Mouse (Mus musculus) neural tube, embryonic 12.5 days (tissue): ENCODE measurements around the gene Lmx1b. TPM values are rescaled to one million over a fixed set of nuclear protein-coding genes. Genes with fewer than 3 reads are reported as not detected.

Experiments used
- ATAC-seq: fragments of 200-750 bp; cut with Nextera tagmentation; 2 replicates; pipeline ENCODE4 v1.8.0; 2017; ENCODE audit warnings: low read depth, mild to moderate bottlenecking, moderate TSS enrichment, moderate library complexity; ENCODE audit not compliant: low FRiP score
- H3K27ac ChIP-seq: fragments of 300-500 bp; sonication (generic); 2 replicates; pipeline ENCODE4 v1.5.1; 2016
- H3K27me3 ChIP-seq: fragments of 300-500 bp; sonication (generic); replicated peaks from 2 replicates; pipeline ENCODE4 v1.6.1; 2016; ENCODE audit warnings: mild to moderate bottlenecking
- H3K36me3 ChIP-seq: fragments of 300-500 bp; sonication (generic); 2 replicates; pipeline ENCODE4 v1.6.1; 2016; ENCODE audit warnings: mild to moderate bottlenecking
- H3K4me1 ChIP-seq: fragments of 300-500 bp; sonication (generic); 2 replicates; pipeline ENCODE4 v1.6.1; 2016
- H3K4me2 ChIP-seq: fragments of 300-500 bp; sonication (generic); replicated peaks from 2 replicates; pipeline ENCODE4 v1.6.1; 2016; ENCODE audit warnings: mild to moderate bottlenecking
- H3K4me3 ChIP-seq: fragments of 300-500 bp; sonication (generic); 2 replicates; pipeline ENCODE4 v1.5.1; 2016
- H3K9ac ChIP-seq: fragments of 300-500 bp; sonication (generic); 2 replicates; pipeline ENCODE4 v1.6.1; 2016; ENCODE audit warnings: mild to moderate bottlenecking
- H3K9me3 ChIP-seq: fragments of 300-500 bp; sonication (generic); 2 replicates; pipeline ENCODE4 v1.6.1; 2016; ENCODE audit warnings: mild to moderate bottlenecking
- WGBS: fragments of 180-500 bp; shearing (Covaris S2); methylation state at CpG from one replicate; pipeline ENCODE4 v1.1.7; 2016; 5-methylcytosine and 5-hydroxymethylcytosine counted together
- polyA plus RNA-seq: library from polyadenylated mRNA; unstranded; fragments of >200 nt; fragmentation: Nextera tagmentation; extraction: Ambion mirVana; gene quantifications from 2 replicates; pipeline ENCODE4 v1.2.1, GENCODE M21; 2016

Gene Lmx1b
- polyA plus RNA-seq, 1 experiment from 2014 or later, result 4.6 TPM

DNA sequence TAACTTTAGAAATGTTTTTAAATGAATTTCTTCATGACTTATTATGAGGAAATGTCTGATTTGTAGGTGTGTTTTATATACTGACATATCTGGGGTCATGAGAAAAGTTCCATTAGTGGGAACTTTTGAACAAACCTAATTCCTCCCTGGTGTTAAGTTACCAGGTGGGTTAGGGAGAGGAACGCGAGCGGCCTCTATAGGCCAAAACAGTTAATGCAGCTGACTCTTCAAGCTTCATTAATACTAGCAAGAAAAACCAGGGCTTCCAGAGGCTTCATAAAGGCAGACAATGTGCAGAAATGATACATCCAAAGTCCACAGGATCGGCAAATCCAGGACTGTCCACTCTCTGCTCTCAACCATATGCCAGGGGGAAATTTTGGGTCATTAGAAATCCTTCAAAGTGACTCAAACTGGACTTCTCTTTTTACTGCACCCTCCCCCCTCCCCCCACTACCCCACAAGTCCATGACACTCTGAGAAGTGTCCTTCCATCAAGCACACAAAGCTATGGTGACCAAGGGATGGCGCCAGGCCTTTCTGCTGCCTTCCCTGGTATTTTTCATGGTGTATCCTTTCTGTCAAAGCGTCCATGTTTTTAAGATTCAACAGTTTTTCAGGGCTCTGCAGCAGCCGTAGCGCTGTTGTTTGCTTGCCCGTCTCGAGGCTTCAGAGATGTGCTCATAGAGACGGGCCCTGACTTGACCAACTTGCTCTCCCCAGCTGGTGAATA is 97.4 kb downstream of the Lmx1b start:
- Histone ChIP-seq H3K9ac (no peak overlapping the region), H3K27ac (no peak overlapping the region), H3K9me3 (no peaks in the 10 kb centered on the region), H3K4me2 (peak overlapping the region; percentile 85), H3K27me3 (peaks cover 48% of the 10 kb centered on the region), H3K36me3 (no peaks in the 10 kb centered on the region), H3K4me3 (no peak overlapping the region), H3K4me1 (peaks cover 38% of the 10 kb centered on the region)
- 2% methylated on average over 11 of the region's 11 CpGs for WGBS
- ATAC-seq, result 0 out of 2 replicates have a peak, but pooled peaks have one; percentile 3

DNA sequence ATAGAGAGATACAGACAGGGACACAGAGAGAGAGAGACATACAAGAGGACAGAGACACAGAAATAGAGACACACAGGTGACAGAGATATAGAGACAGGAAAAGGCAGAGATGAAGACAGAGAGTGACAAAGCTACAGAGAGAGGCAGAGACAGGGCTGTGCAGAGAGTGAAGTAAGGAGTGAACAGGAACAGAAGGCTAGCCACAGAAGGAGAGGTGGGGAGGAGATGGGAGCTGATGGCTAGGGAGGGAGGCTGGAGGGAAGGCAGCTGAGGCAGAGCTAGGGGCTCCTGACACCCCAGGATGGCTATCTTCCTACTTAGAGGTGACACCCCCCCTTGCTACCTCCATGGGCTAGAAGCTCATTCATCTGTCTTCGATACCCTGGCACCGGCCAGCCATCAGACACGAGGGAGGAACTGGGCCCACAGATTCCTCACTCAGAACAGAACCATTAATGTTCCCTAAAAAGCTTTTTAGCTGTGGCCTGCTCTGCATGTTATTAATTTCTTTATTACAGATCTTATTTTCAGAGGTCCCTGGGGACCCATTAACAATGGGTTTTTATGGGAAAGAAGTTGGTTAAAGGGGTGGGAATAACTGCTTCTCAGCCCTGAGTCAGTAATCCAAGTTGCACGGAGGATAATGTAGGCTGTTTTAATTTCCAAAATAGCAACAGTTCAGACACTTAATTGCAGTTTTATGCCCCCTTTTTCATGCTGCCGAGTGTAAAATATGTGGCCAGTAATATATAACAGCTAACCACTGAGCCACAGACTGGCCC is 114.8 kb downstream of the Lmx1b start:
- H3K9me3 ChIP-seq, result peaks cover 13% of the 10 kb centered on the region
- H3K27ac ChIP-seq, result no peak overlapping the region
- 62% methylated on average over 5 of the region's 5 CpGs for WGBS
- no peaks in the 10 kb centered on the region for H3K27me3 ChIP-seq
- no peak overlapping the region for H3K4me3 ChIP-seq
- H3K9ac ChIP-seq, result no peak overlapping the region
- no peak for ATAC-seq
- no peaks in the 10 kb centered on the region for H3K36me3 ChIP-seq
- H3K4me1 ChIP-seq, result no peaks in the 10 kb centered on the region
- H3K4me2 ChIP-seq, result no peak overlapping the region

DNA sequence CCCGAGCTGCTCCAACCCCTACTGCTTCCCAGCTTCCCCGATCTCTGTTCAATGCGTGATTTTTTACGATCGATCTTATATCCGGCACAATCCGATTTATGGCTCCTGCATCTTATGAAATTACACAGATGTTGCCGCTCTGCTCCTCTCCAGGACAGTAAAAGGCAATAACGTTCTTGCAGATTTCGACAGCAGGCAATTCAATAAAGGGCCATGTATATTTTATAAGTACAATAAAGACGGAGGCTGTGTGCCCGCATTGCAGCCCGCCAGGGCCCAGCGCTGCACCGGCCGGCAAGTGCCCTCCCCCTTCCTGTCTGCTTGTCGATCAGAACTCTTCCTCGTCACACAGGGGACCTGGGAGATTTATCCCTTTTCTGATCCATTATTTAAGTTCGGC is 124.5 kb downstream of the Lmx1b start:
- Histone ChIP-seq H3K4me2 (peak overlapping the region; percentile 33), H3K4me3 (no peak overlapping the region), H3K27ac (no peak overlapping the region), H3K9ac (no peak overlapping the region), H3K9me3 (no peaks in the 10 kb centered on the region), H3K36me3 (no peaks in the 10 kb centered on the region), H3K4me1 (0 out of 2 replicates have a peak, but pooled peaks cover 8% of the 10 kb centered on the region), H3K27me3 (no peaks in the 10 kb centered on the region; the same call in 1 of the 2 replicates)
- peak; percentile 66; the same call in 1 of the 2 replicates for ATAC-seq
- 38% methylated on average over 19 of the region's 19 CpGs for WGBS

DNA sequence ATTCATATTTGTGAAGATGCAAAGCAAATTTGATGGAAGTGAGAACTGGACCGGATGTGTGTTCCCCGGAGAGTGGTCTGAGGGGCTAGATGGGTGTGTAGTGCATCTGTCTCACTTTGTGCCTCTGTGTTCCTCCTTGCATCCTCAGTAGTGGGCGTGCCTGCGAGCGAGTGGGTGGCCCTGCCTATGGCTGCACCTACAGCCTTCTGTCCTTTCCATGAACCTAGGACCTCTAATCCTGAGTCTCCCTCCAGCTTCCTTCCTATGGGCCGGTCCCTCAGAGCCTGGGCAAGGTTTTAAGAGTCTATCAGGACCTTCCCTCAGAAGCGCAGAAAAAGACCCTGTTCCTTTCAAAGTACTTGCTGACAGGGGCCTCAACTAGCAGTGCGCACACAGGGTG is 124.9 kb downstream of the Lmx1b start:
- H3K9ac ChIP-seq, result no peak overlapping the region
- no peaks in the 10 kb centered on the region; the same call in 1 of the 2 replicates for H3K27me3 ChIP-seq
- no peaks in the 10 kb centered on the region for H3K36me3 ChIP-seq
- H3K4me2 ChIP-seq, result peak overlapping the region; percentile 33
- no peaks in the 10 kb centered on the region for H3K9me3 ChIP-seq
- ATAC-seq, result no peak
- 77% methylated on average over 8 of the region's 8 CpGs for WGBS
- H3K4me3 ChIP-seq, result no peak overlapping the region
- 0 out of 2 replicates have a peak, but pooled peaks cover 8% of the 10 kb centered on the region for H3K4me1 ChIP-seq
- H3K27ac ChIP-seq, result no peak overlapping the region

Other genes with a start within 250 kb of the Lmx1b start
- gene Zbtb34, start 209.2 kb downstream of the Lmx1b start, polyA plus RNA-seq, result 8.4 and 10.7 TPM in 2 replicates
- gene Zbtb43, start 172.0 kb downstream of the Lmx1b start, polyA plus RNA-seq, result 23.0 and 23.5 TPM in 2 replicates
- gene Mvb12b, start 247.4 kb upstream of the Lmx1b start, polyA plus RNA-seq, result 57.8 and 65.5 TPM in 2 replicates